ENCODE assay signal across 38 mouse cellular contexts in genomic region chr16:55297886-55298285, GRCm38 (mm10). TPM values are rescaled to one million over a fixed set of nuclear protein-coding genes. Genes with fewer than 3 reads are reported as not detected.
"Had no signal": no experiment of that assay in that cellular context is flagged by ENCODE, and none has a peak within 500 bp of the region (broad histone marks: within the 10 kb centered on the region; RNA-seq: fewer than 3 reads in every experiment).

Gene Zpld1, minus strand, starts transcription at chr16:55297986.

- H3K4me3 ChIP-seq: limb, embryonic 10.5 days; limb, embryonic 12.5 days; limb, embryonic 13.5 days; limb, embryonic 15.5 days; liver, embryonic 12.5 days; liver, embryonic 13.5 days; liver, embryonic 15.5 days; lung, embryonic 15.5 days; megakaryocyte, embryonic 14.5 days; midbrain, embryonic 10.5 days; midbrain, embryonic 12.5 days; midbrain, embryonic 13.5 days; midbrain, embryonic 15.5 days; myocyte; neural tube, embryonic 12.5 days had no signal

- H3K9me3 ChIP-seq: limb, embryonic 10.5 days; limb, embryonic 13.5 days; limb, embryonic 15.5 days; liver, embryonic 12.5 days; liver, embryonic 13.5 days; liver, embryonic 15.5 days; lung, embryonic 15.5 days; megakaryocyte, embryonic 14.5 days; midbrain, embryonic 10.5 days; midbrain, embryonic 12.5 days; midbrain, embryonic 13.5 days; midbrain, embryonic 15.5 days; neural tube, embryonic 12.5 days had no signal

- H3K4me2 ChIP-seq: limb, embryonic 12.5 days; limb, embryonic 13.5 days; limb, embryonic 15.5 days; liver, embryonic 11.5 days; liver, embryonic 12.5 days; liver, embryonic 13.5 days; liver, embryonic 15.5 days; lung, embryonic 14.5 days; lung, embryonic 15.5 days; midbrain, embryonic 11.5 days; midbrain, embryonic 12.5 days; midbrain, embryonic 13.5 days; midbrain, embryonic 15.5 days; neural tube, embryonic 12.5 days had no signal

- H3K4me1 ChIP-seq: limb, embryonic 10.5 days; limb, embryonic 12.5 days; limb, embryonic 13.5 days; limb, embryonic 15.5 days; liver, embryonic 12.5 days; liver, embryonic 13.5 days; liver, embryonic 15.5 days; lung, embryonic 15.5 days; megakaryocyte, embryonic 14.5 days; midbrain, embryonic 10.5 days; midbrain, embryonic 12.5 days; midbrain, embryonic 13.5 days; midbrain, embryonic 15.5 days; neural tube, embryonic 12.5 days had no signal

- H3K27me3 ChIP-seq: limb, embryonic 12.5 days; limb, embryonic 13.5 days; limb, embryonic 15.5 days; liver, embryonic 12.5 days; liver, embryonic 13.5 days; liver, embryonic 15.5 days; lung, embryonic 15.5 days; megakaryocyte, embryonic 14.5 days; midbrain, embryonic 12.5 days; midbrain, embryonic 13.5 days; midbrain, embryonic 15.5 days; neural tube, embryonic 12.5 days had no signal

- H3K27ac ChIP-seq: limb, embryonic 10.5 days; limb, embryonic 12.5 days; limb, embryonic 13.5 days; limb, embryonic 15.5 days; liver, embryonic 12.5 days; liver, embryonic 13.5 days; liver, embryonic 14.5 days; liver, embryonic 15.5 days; lung, embryonic 15.5 days; macrophage; midbrain, embryonic 10.5 days; midbrain, embryonic 12.5 days; midbrain, embryonic 13.5 days; midbrain, embryonic 15.5 days; neural tube, embryonic 12.5 days had no signal

- H3K36me3 ChIP-seq: limb, embryonic 10.5 days; limb, embryonic 12.5 days; limb, embryonic 13.5 days; limb, embryonic 15.5 days; liver, embryonic 12.5 days; liver, embryonic 13.5 days; liver, embryonic 15.5 days; lung, embryonic 15.5 days; midbrain, embryonic 10.5 days; midbrain, embryonic 12.5 days; midbrain, embryonic 13.5 days; midbrain, embryonic 15.5 days; neural tube, embryonic 12.5 days had no signal

- ATAC-seq: liver, embryonic 12.5 days; liver, postnatal 0 days; lung, postnatal 0 days; midbrain, embryonic 13.5 days; midbrain, embryonic 15.5 days; midbrain, embryonic 16.5 days had no signal

- DNase-seq: left cerebral cortex, postnatal 4 days; liver; liver, embryonic 13.5 days; liver, postnatal 0 days; lung, adult 18-20 months; lung, adult 2 months; lung, embryonic 14.5 days; lung, postnatal 10 days; lung, postnatal 14 days; lung, postnatal 36 days; lung, postnatal 4 days; midbrain, embryonic 14.5 days had no signal

- H3K9ac ChIP-seq: limb, embryonic 12.5 days; limb, embryonic 13.5 days; limb, embryonic 15.5 days; liver, embryonic 12.5 days; liver, embryonic 13.5 days; liver, embryonic 14.5 days; liver, embryonic 15.5 days; liver, postnatal 0 days; lung, embryonic 14.5 days; lung, embryonic 15.5 days; midbrain, embryonic 12.5 days; midbrain, embryonic 13.5 days; midbrain, embryonic 15.5 days; neural tube, embryonic 12.5 days had no signal

RNA-seq across cellular contexts. Expression of gene Zpld1, which starts in this region (rescaled TPM):
- total RNA-seq: liver, adult 2 months; megakaryocyte progenitor cell, adult 5-6 weeks; megakaryocyte, adult 5-6 weeks; megakaryocyte-erythroid progenitor cell, adult 5-6 weeks; monocyte, adult 5-6 weeks had no signal
- polyA plus RNA-seq: liver, adult 2 months; liver, embryonic 11.5 days; liver, embryonic 12.5 days; liver, embryonic 13.5 days; liver, embryonic 14.5 days; liver, embryonic 15.5 days; liver, embryonic 16.5 days; liver, postnatal 0 days; lung, postnatal 0 days; macrophage had no signal
